Mouse (Mus musculus): ENCODE measurements around the gene Psma6. TPM values are rescaled to one million over a fixed set of nuclear protein-coding genes. Genes with fewer than 3 reads are reported as not detected.

The Psma6 gene
- total RNA-seq, 2 experiments from 2014 or later: 357 to 358 TPM

GRCm38 (mm10) chr12:55456893-55457292, 72.9 kb downstream of the Psma6 start:
- no peak for ATAC-seq (replicated peaks; ENCODE audit: low FRiP score, low TSS enrichment, poor library complexity, severe bottlenecking)

- no peak for ATAC-seq (replicated peaks; ENCODE audit: low FRiP score, low TSS enrichment, poor library complexity, severe bottlenecking)
Observed at GRCm38 (mm10) chr12:55459739-55460138, 75.7 kb downstream of the Psma6 start.

GRCm38 (mm10) chr12:55460900-55461299, 76.9 kb downstream of the Psma6 start:
- no peak for ATAC-seq (replicated peaks; ENCODE audit: low FRiP score, low TSS enrichment, poor library complexity, severe bottlenecking)

GRCm38 (mm10) chr12:55461767-55462166, 77.7 kb downstream of the Psma6 start:
- no peak for ATAC-seq (replicated peaks; ENCODE audit: low FRiP score, low TSS enrichment, poor library complexity, severe bottlenecking)

GRCm38 (mm10) chr12:55462456-55462855, 78.4 kb downstream of the Psma6 start:
- ATAC-seq (replicated peaks; ENCODE audit: low FRiP score, low TSS enrichment, poor library complexity, severe bottlenecking): no peak

GRCm38 (mm10) chr12:55463087-55463486, 79.1 kb downstream of the Psma6 start:
- no peak for ATAC-seq (replicated peaks; ENCODE audit: low FRiP score, low TSS enrichment, poor library complexity, severe bottlenecking)

GRCm38 (mm10) chr12:55463992-55464845, 80.2 kb downstream of the Psma6 start:
- 0 out of 2 replicates have a peak, but pooled peaks have one; percentile 30 for ATAC-seq (replicated peaks; ENCODE audit: low FRiP score, low TSS enrichment, poor library complexity, severe bottlenecking)

GRCm38 (mm10) chr12:55464846-55465361, 80.9 kb downstream of the Psma6 start:
- ATAC-seq (replicated peaks; ENCODE audit: low FRiP score, low TSS enrichment, poor library complexity, severe bottlenecking): no peak

- peak; percentile 81 for ATAC-seq (replicated peaks; ENCODE audit: low FRiP score, low TSS enrichment, poor library complexity, severe bottlenecking)
Observed at GRCm38 (mm10) chr12:55465401-55465983, 81.5 kb downstream of the Psma6 start.

- no peak for ATAC-seq (replicated peaks; ENCODE audit: low FRiP score, low TSS enrichment, poor library complexity, severe bottlenecking)
Observed at GRCm38 (mm10) chr12:55466088-55466701, 82.2 kb downstream of the Psma6 start.

GRCm38 (mm10) chr12:55466816-55467215, 82.8 kb downstream of the Psma6 start:
- ATAC-seq (replicated peaks; ENCODE audit: low FRiP score, low TSS enrichment, poor library complexity, severe bottlenecking): no peak

GRCm38 (mm10) chr12:55467331-55468180, 83.5 kb downstream of the Psma6 start:
- no peak for ATAC-seq (replicated peaks; ENCODE audit: low FRiP score, low TSS enrichment, poor library complexity, severe bottlenecking)

Other genes with a start within 250 kb of the Psma6 start
- gene Srp54b, start 229.1 kb upstream of the Psma6 start, total RNA-seq (2014; fragmentation: Nextera tagmentation): 18.3 and 26.0 TPM in 2 replicates
- 51.0 and 107 TPM in 2 replicates for gene Srp54b, start 229.1 kb upstream of the Psma6 start, total RNA-seq (2017)
- gene 1700047I17Rik2, start 184.6 kb upstream of the Psma6 start, total RNA-seq (2014; fragmentation: Nextera tagmentation): 9.7 and 11.2 TPM in 2 replicates
- 4.9 TPM in 1 of 2 replicates, not detected in the other for gene 1700047I17Rik2, start 184.6 kb upstream of the Psma6 start, total RNA-seq (2017)
- gene Srp54c, start 154.1 kb upstream of the Psma6 start, total RNA-seq (2014; fragmentation: Nextera tagmentation): 19.0 and 33.7 TPM in 2 replicates
- gene Srp54c, start 154.1 kb upstream of the Psma6 start, total RNA-seq (2017): 109 and 117 TPM in 2 replicates
- gene 1110008L16Rik, start 84.6 kb upstream of the Psma6 start, total RNA-seq (2014; fragmentation: Nextera tagmentation): 31.6 and 45.5 TPM in 2 replicates
- 40.3 and 47.5 TPM in 2 replicates for gene 1110008L16Rik, start 84.6 kb upstream of the Psma6 start, total RNA-seq (2017)
- gene Ppp2r3c, start 81.2 kb upstream of the Psma6 start, total RNA-seq (2014; fragmentation: Nextera tagmentation): 29.6 and 36.6 TPM in 2 replicates
- 24.5 and 28.1 TPM in 2 replicates for gene Ppp2r3c, start 81.2 kb upstream of the Psma6 start, total RNA-seq (2017)
- 13.8 and 29.4 TPM in 2 replicates for gene Nfkbia, start 108.4 kb downstream of the Psma6 start, total RNA-seq (2014; fragmentation: Nextera tagmentation)
- 71.6 and 81.5 TPM in 2 replicates for gene Nfkbia, start 108.4 kb downstream of the Psma6 start, total RNA-seq (2017)
- gene Aldoart2, start 181.0 kb downstream of the Psma6 start, total RNA-seq (2014; fragmentation: Nextera tagmentation): not detected in 2 replicates
- gene Aldoart2, start 181.0 kb downstream of the Psma6 start, total RNA-seq (2017): not detected in 2 replicates
- gene Insm2, start 215.2 kb downstream of the Psma6 start, total RNA-seq (2014; fragmentation: Nextera tagmentation): not detected in 2 replicates
- 0.28 TPM in 1 of 2 replicates, not detected in the other for gene Insm2, start 215.2 kb downstream of the Psma6 start, total RNA-seq (2017)